Mouse (Mus musculus) small intestine, adult 2 months (tissue): ENCODE results near the gene Zfp39.

ENCODE experiments used
- CTCF ChIP-seq: fragments of 200-500 bp; IDR thresholded peaks from 2 replicates; pipeline ENCODE4 v1.5.1; 2012; ENCODE audit warnings: low read depth, mild to moderate bottlenecking, control low read depth, inconsistent platforms, low read length, moderate library complexity, mixed read lengths; ENCODE audit not compliant: insufficient replicate concordance, insufficient read length; ENCODE audit errors: extremely low read depth
- POLR2A ChIP-seq: fragments of 200-500 bp; IDR thresholded peaks from 2 replicates; pipeline ENCODE4 v1.6.1; 2012; ENCODE audit warnings: low read depth, mild to moderate bottlenecking, control low read depth, inconsistent platforms, low read length, moderate library complexity

DNA sequence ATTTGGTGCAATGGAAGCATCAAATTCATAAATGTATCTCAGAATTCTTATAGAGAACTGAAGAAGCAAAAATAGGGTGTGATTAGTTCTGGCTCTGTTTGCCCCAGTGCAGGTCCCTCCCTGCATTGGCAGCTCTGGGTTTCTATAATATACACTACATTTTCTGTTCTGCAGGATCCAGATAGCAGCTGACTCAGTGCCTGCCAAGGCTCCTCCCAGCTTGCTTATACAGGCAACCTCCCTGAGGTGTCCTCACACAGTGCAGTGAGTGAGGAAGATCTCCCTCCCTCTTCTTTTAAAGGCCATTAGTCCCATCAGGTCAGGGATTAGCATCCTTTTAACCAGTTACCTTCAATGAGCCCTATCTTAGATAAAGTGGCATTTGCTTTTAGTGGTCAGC lies 2.9 kb downstream of the Zfp39 start:
- TF ChIP-seq CTCF = no peak
- TF ChIP-seq POLR2A = no peak
